Mouse (Mus musculus): ENCODE measurements around the gene Tmtc2. TPM values are rescaled to one million over a fixed set of nuclear protein-coding genes. Genes with fewer than 3 reads are reported as not detected.
A peak's percentile ranks its signal among the peaks of the same experiment; 100 is the strongest.

The Tmtc2 gene
- polyA plus RNA-seq, 1 experiment = 14.5 TPM

- DNase-seq (ENCODE audit: low read depth) = no peak
Observed at GRCm38 (mm10) chr10:105286221-105286620, 288.0 kb downstream of the Tmtc2 start.

GRCm38 (mm10) chr10:105284171-105284570 lies 290.1 kb downstream of the Tmtc2 start:
- no peak for TF ChIP-seq CTCF (IDR thresholded peaks at IDR 0.05; ENCODE audit: borderline replicate concordance, extremely low read depth, insufficient read depth, insufficient read length)
- TF ChIP-seq POLR2A (IDR thresholded peaks at IDR 0.05; ENCODE audit: borderline replicate concordance, extremely low read depth, insufficient read depth, insufficient read length, poor library complexity, severe bottlenecking) = no peak
- peak; percentile 8 for DNase-seq (ENCODE audit: low read depth)

More at GRCm38 (mm10) chr10:105286221-105286620, 288.0 kb downstream of the Tmtc2 start:
- TF ChIP-seq POLR2A (IDR thresholded peaks at IDR 0.05; ENCODE audit: borderline replicate concordance, extremely low read depth, insufficient read depth, insufficient read length, poor library complexity, severe bottlenecking) (no peak), CTCF (IDR thresholded peaks at IDR 0.05; ENCODE audit: borderline replicate concordance, extremely low read depth, insufficient read depth, insufficient read length) (no peak)

GRCm38 (mm10) chr10:105280933-105281332 lies 293.3 kb downstream of the Tmtc2 start:
- no peak for DNase-seq (ENCODE audit: low read depth)
- no peak for TF ChIP-seq POLR2A (IDR thresholded peaks at IDR 0.05; ENCODE audit: borderline replicate concordance, extremely low read depth, insufficient read depth, insufficient read length, poor library complexity, severe bottlenecking)
- TF ChIP-seq CTCF (IDR thresholded peaks at IDR 0.05; ENCODE audit: borderline replicate concordance, extremely low read depth, insufficient read depth, insufficient read length) = no peak

- peak; percentile 38 for DNase-seq (ENCODE audit: low read depth)
- TF ChIP-seq POLR2A (IDR thresholded peaks at IDR 0.05; ENCODE audit: borderline replicate concordance, extremely low read depth, insufficient read depth, insufficient read length, poor library complexity, severe bottlenecking) (no peak), CTCF (IDR thresholded peaks at IDR 0.05; ENCODE audit: borderline replicate concordance, extremely low read depth, insufficient read depth, insufficient read length) (peak; percentile 17; the same call in 1 of the 2 replicates)
Observed at GRCm38 (mm10) chr10:105260053-105260452, 314.2 kb downstream of the Tmtc2 start.

GRCm38 (mm10) chr10:105238291-105238690 lies 336.0 kb downstream of the Tmtc2 start:
- peak; percentile 23 for DNase-seq (ENCODE audit: low read depth)

GRCm38 (mm10) chr10:105232864-105233263 lies 341.4 kb downstream of the Tmtc2 start:
- no peak for TF ChIP-seq POLR2A (IDR thresholded peaks at IDR 0.05; ENCODE audit: borderline replicate concordance, extremely low read depth, insufficient read depth, insufficient read length, poor library complexity, severe bottlenecking)
- no peak for TF ChIP-seq CTCF (IDR thresholded peaks at IDR 0.05; ENCODE audit: borderline replicate concordance, extremely low read depth, insufficient read depth, insufficient read length)
- no peak for DNase-seq (ENCODE audit: low read depth)

- TF ChIP-seq CTCF (IDR thresholded peaks at IDR 0.05; ENCODE audit: borderline replicate concordance, extremely low read depth, insufficient read depth, insufficient read length) = no peak
- TF ChIP-seq POLR2A (IDR thresholded peaks at IDR 0.05; ENCODE audit: borderline replicate concordance, extremely low read depth, insufficient read depth, insufficient read length, poor library complexity, severe bottlenecking) = no peak
Observed at GRCm38 (mm10) chr10:105230416-105230815, 343.8 kb downstream of the Tmtc2 start.

GRCm38 (mm10) chr10:105228623-105229022 lies 345.6 kb downstream of the Tmtc2 start:
- DNase-seq (ENCODE audit: low read depth) = no peak
- TF ChIP-seq POLR2A (IDR thresholded peaks at IDR 0.05; ENCODE audit: borderline replicate concordance, extremely low read depth, insufficient read depth, insufficient read length, poor library complexity, severe bottlenecking) (no peak), CTCF (IDR thresholded peaks at IDR 0.05; ENCODE audit: borderline replicate concordance, extremely low read depth, insufficient read depth, insufficient read length) (no peak)

More at GRCm38 (mm10) chr10:105230416-105230815, 343.8 kb downstream of the Tmtc2 start:
- no peak for DNase-seq (ENCODE audit: low read depth)

GRCm38 (mm10) chr10:105227631-105228030 lies 346.6 kb downstream of the Tmtc2 start:
- no peak for TF ChIP-seq POLR2A (IDR thresholded peaks at IDR 0.05; ENCODE audit: borderline replicate concordance, extremely low read depth, insufficient read depth, insufficient read length, poor library complexity, severe bottlenecking)
- no peak for TF ChIP-seq CTCF (IDR thresholded peaks at IDR 0.05; ENCODE audit: borderline replicate concordance, extremely low read depth, insufficient read depth, insufficient read length)
- no peak for DNase-seq (ENCODE audit: low read depth)

- no peak for TF ChIP-seq CTCF (IDR thresholded peaks at IDR 0.05; ENCODE audit: borderline replicate concordance, extremely low read depth, insufficient read depth, insufficient read length)
- TF ChIP-seq POLR2A (IDR thresholded peaks at IDR 0.05; ENCODE audit: borderline replicate concordance, extremely low read depth, insufficient read depth, insufficient read length, poor library complexity, severe bottlenecking) = no peak
- no peak for DNase-seq (ENCODE audit: low read depth)
Observed at GRCm38 (mm10) chr10:105225714-105226113, 348.5 kb downstream of the Tmtc2 start.

- TF ChIP-seq POLR2A (IDR thresholded peaks at IDR 0.05; ENCODE audit: borderline replicate concordance, extremely low read depth, insufficient read depth, insufficient read length, poor library complexity, severe bottlenecking) (no peak), CTCF (IDR thresholded peaks at IDR 0.05; ENCODE audit: borderline replicate concordance, extremely low read depth, insufficient read depth, insufficient read length) (no peak)
- DNase-seq (ENCODE audit: low read depth) = no peak
Observed at GRCm38 (mm10) chr10:105222904-105223303, 351.3 kb downstream of the Tmtc2 start.

GRCm38 (mm10) chr10:105201491-105201890 lies 372.8 kb downstream of the Tmtc2 start:
- peak; percentile 37 for DNase-seq (ENCODE audit: low read depth)
- no peak for TF ChIP-seq POLR2A (IDR thresholded peaks at IDR 0.05; ENCODE audit: borderline replicate concordance, extremely low read depth, insufficient read depth, insufficient read length, poor library complexity, severe bottlenecking)
- no peak for TF ChIP-seq CTCF (IDR thresholded peaks at IDR 0.05; ENCODE audit: borderline replicate concordance, extremely low read depth, insufficient read depth, insufficient read length)

GRCm38 (mm10) chr10:105200678-105201077 lies 373.6 kb downstream of the Tmtc2 start:
- DNase-seq (ENCODE audit: low read depth) = no peak
- TF ChIP-seq CTCF (IDR thresholded peaks at IDR 0.05; ENCODE audit: borderline replicate concordance, extremely low read depth, insufficient read depth, insufficient read length) (no peak), POLR2A (IDR thresholded peaks at IDR 0.05; ENCODE audit: borderline replicate concordance, extremely low read depth, insufficient read depth, insufficient read length, poor library complexity, severe bottlenecking) (no peak)
